Mouse (Mus musculus): ENCODE measurements around the gene Card10. TPM values are rescaled to one million over a fixed set of nuclear protein-coding genes. Genes with fewer than 3 reads are reported as not detected.
A peak's percentile ranks its signal among the peaks of the same experiment; 100 is the strongest.

The Card10 gene
- total RNA-seq, 2 experiments from 2014 or later: 4.8 to 4.9 TPM

DNA sequence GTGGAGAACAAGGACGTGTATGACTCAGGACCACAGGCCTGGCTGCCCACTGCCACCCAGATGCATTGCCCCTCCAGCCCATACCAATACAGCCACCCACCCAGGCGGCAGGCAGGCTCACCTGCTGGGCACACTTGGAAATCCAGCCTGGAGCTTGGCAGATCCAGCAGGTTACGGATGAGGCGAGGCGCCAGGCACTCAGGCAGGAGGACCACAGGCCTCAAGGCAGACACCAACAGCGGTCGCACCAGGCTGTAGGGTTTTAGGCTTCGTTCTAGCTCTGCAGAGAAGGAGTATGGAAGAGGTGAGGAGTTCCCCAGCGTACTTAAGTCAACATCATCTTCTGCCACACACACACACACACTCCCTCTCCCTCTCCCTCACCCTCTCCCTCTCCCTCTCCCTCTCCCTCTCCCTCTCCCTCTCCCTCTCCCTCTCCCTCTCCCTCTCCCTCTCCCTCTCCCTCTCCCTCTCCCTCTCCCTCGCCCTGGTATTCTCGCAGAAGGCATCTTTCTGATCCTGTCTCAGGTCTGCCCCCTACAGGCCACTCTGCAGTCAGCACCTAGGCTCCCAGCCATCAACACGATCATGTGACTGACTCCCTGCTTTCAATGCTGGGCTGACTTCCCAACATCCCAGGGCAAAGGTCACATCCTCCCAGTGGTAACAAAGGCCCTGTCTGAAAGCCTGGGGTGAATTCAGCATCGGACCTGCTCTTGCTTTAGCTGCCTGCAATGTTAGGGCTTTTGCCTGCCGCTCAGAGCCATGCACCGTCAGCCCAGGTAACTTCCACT is 24.6 kb downstream of the Card10 start:
- peak; percentile 89 to 93 for DNase-seq (ENCODE audit: low spot score in 2 of 2)

- peak in 1 of 2 experiments; percentile 31 for DNase-seq (ENCODE audit: low spot score in 2 of 2)
These were observed 29.5 kb downstream of the Card10 start, which contains the start of gene Mfng for GRCm38 (mm10) chr15:78773290-78773729. Mfng (minus strand) TSS chr15:78773475.

DNA sequence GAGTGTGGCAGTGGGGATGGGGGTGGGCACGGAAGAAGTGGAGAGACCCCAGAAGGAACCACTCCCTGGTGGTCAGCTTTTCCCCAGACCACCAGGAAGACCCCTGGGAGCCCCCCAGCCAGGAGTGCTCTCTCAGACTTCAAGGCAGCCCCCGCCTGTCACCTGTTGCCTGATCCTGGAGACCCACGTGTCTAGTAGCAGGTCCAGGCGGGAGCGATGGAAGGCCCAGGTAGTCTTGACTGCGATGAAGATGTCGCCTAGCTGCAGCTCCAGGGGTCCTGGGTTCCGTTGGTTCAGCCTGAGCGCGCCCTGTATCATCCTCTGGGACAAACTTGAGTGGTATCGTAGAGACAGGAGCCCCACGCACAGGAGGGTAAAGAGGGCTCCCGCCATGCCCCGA is 30.0 kb downstream of the Card10 start:
- DNase-seq (ENCODE audit: low spot score in 2 of 2): no peak

GRCm38 (mm10) chr15:78772368-78772763 is 30.5 kb downstream of the Card10 start:
- DNase-seq (ENCODE audit: low spot score in 2 of 2): no peak

GRCm38 (mm10) chr15:78771531-78772367 is 31.1 kb downstream of the Card10 start:
- no peak for DNase-seq (ENCODE audit: low spot score in 2 of 2)

DNA sequence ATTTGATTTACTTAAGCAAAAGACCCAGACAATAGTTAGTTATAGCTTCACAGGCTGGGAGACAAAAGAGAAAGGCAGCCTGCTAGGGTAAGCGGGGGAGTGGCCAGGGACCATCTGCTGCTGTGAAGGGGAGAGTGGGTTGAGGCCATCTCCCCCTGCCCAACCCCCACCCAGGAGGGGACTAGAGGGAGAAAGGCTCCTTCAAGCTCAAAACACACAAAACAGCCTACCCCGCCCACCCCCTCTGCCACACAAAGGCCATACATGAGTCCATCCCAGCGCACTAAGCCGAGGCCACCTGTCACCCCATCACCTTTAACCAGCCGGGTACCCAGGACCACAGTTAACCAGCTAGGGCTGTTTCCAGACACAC is 31.9 kb downstream of the Card10 start:
- DNase-seq (ENCODE audit: low spot score in 2 of 2): no peak

DNA sequence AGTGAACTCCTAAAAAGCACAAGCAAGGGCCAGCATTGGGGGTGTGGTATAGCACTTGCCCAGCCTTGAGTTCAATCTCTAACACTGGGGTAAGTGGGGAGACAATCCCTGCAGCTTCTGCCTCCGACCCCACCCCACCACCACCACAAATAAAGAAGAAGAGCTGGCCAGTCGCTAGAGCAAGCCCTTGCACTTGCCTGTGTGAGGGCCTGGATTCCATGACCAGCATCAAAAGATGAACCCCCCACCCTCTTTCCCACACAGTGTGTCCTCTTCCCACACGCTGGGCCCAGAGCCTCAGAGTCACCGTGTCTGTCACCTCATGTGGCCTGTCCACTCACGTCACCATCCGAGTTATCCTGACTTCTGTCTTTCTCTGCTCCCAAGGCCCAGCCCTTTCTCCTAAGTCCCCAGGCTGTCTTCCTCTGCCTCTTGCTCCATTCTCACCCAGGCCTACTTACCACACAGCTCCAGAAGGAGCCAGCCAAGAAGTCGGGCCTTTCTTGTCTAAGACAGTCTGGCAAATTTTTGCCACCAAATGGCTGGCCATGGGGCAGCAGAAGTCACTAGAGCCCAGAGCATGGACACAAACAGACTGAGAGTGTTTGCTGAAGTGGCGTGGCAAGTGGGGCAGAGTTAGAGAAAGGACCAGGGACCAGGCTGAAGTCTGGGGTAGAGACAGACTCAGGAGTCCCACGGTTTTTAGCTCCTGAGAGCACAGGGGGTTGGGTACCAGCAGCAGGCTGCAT is 32.4 kb downstream of the Card10 start:
- no peak for DNase-seq (ENCODE audit: low spot score in 2 of 2)

- no peak for DNase-seq (ENCODE audit: low spot score in 2 of 2)
These were observed 33.8 kb downstream of the Card10 start for GRCm38 (mm10) chr15:78769064-78769463.

DNA sequence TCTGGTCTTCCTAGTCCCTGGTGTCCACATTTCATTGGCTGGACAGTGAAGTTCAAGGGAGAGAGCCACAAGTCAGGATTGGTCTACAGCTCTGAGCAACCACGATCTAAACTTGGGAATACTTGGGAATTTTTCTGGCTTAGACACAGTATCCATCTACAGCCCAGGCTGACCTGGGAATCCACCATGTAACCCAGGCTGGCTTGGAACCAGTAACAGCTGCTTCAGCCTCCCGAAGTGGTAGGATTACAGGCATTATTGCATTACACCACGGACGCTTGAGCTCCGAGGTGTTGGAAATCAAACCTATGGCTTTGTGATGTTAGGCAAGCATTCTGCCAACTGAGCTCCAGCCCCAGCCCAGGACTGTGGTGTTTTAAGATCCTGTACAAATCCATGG is 39.1 kb downstream of the Card10 start:
- DNase-seq (ENCODE audit: low spot score in 2 of 2): no peak

GRCm38 (mm10) chr15:78763210-78763609 is 39.6 kb downstream of the Card10 start:
- DNase-seq (ENCODE audit: low spot score in 2 of 2): no peak

DNA sequence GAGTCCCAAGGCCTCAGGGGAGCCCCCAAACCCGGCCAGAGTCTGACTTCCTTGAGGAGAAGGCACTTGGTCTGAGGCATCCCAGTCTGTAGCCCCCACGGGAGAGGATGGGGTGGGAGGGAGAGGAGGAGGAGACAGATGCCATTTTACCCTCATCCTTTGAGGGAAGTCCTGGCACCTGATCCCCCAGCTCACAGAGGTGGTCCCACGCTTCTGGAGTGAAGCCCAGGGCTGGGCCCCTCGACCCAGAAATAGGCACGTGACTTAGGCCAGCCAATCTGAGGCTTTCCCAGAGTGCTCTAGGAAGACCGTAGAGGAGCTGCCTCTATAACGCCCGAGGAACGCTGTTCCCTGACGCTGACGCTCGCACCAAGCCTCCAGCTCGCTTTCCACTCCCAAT is 41.7 kb downstream of the Card10 start:
- no peak for DNase-seq (ENCODE audit: low spot score in 2 of 2)

DNA sequence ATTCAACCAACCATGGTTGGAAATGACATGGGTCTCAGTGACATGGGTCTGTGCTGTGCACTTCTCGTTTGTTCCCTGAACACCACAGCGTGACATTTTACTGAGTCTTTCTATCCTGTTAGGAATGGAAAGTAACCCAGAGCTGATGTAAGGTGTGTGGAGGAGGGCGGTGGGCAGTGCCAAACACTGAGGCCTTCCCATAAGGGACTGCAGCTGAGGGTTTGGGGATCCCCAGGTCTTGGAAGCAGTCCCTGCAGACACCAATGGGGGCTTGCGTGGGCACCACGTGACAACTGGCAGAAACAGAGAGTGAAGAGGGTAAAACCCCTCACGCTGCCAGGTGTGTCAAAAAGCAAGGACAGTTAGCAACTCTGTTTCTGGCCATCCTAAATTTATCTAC is 44.7 kb downstream of the Card10 start:
- no peak for DNase-seq (ENCODE audit: low spot score in 2 of 2)

DNA sequence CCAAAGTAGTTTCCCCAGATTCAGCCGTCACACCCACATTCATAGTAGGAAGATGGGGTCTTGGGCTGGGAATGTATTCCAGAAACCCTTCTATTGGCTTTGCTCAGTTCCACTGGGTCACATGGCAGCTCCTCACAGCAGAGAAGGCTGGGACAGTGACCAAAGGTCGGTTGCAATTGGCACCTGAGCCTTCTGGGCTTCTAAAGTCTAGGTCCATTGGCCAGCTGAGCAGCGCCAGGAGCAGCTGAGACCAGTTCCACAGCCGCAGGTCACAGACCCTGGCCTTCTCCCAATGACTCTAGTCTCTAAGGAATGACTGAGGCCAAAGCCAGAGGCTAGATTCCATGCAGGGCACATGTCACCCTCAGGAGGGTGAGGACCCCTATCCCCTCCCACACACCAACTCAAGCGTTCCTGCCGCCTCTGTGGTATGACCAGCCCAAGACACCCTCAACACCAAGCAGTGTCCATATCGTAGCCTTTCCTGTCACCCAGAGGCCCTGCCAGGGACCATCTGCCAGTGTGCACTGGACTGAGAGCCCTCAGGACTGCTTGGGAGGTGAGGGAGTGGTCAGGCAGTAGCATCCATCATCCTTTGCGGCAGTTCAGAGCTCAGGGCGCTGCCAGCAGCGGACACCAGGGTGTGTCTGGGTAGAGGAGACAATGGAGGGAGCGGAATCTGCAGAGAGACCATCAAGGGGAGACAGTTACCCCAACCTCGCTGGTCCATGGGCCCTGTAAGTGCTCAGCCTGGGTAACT is 46.7 kb downstream of the Card10 start:
- no peak for DNase-seq (ENCODE audit: low spot score in 2 of 2)

DNA sequence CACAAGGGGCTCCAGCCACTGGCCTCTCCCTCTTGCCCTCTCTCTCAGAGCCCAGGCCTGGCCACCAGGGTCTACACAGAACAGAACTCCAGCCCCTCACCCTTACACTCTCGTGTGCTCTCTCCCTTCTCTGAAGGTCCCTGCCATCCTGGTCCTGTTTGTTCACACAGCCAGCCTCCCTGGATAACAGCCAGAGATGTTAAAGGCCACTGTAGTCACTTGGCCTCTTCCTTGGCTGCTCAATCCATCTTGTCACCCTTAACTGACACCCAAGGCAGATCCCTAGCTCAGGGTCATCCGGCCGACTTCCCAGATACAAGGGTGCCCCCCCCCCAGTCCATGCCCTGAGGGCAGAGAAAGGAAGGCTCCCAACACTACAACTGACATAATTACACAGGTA is 47.6 kb downstream of the Card10 start:
- DNase-seq (ENCODE audit: low spot score in 2 of 2): no peak

DNA sequence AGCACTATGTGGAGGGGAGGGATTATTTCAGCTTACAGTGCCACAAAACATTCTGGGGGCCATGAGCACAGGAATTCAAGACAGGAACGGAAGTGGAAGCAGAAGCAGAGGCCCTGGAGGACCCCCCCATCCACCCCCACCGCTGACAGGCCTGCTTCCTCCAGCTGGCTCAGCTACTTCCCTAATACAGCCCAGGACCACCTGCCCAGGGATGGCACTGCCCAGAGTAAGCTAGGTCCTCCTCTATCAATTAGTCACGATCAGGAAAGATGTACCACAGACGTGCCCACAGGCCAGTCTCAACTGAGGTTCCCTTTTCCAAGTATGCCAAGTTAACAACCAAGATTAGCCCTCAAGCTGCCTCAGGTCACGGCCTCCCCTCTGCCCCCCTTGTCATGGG is 48.7 kb downstream of the Card10 start:
- DNase-seq (ENCODE audit: low spot score in 2 of 2): no peak

DNA sequence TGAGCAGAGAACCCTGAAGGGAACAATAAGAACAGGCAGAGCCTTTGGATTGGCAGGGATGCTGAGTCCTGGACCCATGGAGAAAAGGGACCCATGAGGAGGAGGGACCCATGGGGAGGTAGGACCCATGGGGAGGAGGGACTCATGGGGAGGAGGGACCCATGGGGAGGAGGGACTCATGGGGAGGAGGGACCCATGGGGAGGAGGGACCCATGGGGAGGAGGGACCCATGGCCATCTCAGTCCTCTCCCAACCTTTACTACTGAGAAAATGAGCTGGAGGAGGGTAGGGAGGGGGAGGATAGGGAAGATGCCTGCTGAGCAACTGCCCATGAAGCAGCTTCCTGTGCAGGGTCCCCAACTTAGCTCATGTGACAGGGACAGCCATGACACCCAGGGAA is 49.9 kb downstream of the Card10 start:
- DNase-seq (ENCODE audit: low spot score in 2 of 2): no peak

DNA sequence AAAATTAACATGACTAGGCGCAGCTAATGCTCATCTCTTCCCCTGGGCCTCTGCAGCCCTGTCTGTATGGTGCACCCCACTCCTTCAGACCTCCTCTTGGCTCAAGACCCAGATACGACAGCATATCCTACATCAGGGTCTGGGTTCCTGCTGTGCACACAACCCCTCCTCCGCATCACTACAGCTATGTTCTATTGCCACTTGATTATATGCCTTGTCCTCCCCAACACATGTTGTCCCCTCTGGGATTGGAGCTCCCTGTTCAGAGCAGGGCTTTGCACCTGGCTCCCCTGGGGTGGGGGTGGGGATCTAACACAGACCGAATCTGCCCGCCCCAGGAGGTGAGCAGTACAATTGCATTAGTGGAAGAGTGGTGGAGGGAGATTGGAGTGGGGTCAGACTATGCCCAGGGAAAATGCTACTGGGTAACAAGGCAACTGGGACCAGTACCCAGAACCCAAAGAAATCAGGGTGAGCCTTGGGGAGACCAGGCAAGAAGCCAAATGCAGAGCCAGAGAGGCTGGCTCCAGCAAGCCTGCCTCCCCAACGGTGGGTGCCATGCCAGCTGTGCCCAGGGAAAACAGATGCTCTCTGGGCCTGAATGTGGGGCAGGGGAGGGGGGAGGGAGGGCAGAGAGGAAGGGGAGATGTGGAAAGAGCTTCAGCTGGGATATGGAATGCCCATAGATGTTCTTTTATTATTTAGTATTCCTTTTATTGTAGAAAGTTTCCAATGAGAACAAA is 52.1 kb downstream of the Card10 start:
- no peak for DNase-seq (ENCODE audit: low spot score in 2 of 2)

DNA sequence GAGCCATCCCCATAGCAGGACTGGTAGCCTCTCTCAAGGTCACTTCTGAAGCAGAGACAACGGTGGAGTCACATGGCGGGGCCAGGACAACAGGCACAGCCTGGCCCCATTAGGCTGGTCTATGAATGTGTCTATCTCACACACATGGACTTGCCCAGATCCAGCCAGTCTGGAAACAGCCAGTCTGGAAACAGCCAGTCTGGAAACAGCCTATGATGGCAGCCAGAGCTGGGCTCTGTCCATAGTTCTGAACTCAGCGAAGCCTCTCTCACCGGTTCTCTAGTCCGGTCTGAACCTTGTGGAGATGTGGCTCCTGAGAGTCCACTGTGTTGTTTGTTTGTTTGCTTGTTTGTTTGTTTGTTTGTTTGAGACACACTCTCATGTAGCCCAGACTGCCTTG is 53.0 kb downstream of the Card10 start:
- no peak for DNase-seq (ENCODE audit: low spot score in 2 of 2)

DNA sequence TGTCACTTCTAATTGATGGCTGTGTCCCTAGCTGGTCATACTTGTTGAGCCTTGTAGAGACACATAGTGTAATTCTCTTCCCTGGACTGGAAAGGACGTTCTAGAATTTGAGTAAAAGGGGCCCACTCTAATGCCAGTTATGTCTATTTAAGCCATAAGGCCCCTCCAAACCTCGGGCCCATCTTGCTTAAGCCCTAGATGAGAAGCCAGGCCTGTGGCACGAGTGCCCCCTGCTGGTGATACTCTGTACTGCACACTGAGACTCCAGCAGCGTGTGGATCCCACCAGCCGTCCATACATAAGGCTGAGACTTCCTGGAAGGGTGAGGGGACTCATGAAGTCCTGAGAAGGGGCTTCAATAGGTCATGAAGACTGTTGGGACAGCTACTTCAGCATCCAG is 58.6 kb downstream of the Card10 start:
- peak; percentile 74 to 86 for DNase-seq (ENCODE audit: low spot score in 2 of 2)

- DNase-seq (ENCODE audit: low spot score in 2 of 2): no peak
These were observed 60.0 kb downstream of the Card10 start for GRCm38 (mm10) chr15:78742831-78743230.
